Mouse (Mus musculus) G1E (cell line): ENCODE results near the gene Ifi47.

Experiments used
- CTCF ChIP-seq: IDR thresholded peaks from 2 replicates; pipeline ENCODE4 v1.5.1; 2012; ENCODE audit warnings: low read depth, low read length, inconsistent platforms, mixed read lengths
- GATA1 ChIP-seq: IDR thresholded peaks from 2 replicates; pipeline ENCODE4 v1.6.1; 2012; ENCODE audit warnings: borderline replicate concordance, low read length, inconsistent platforms, mixed read lengths
- GATA2 ChIP-seq: IDR thresholded peaks from 2 replicates; pipeline ENCODE4 v1.6.1; 2012; ENCODE audit warnings: low read depth, low read length, inconsistent platforms, borderline replicate concordance
- POLR2AphosphoS5 ChIP-seq: IDR thresholded peaks from 2 replicates; pipeline ENCODE4 v1.6.1; 2012; ENCODE audit warnings: low read depth, low read length, inconsistent platforms; ENCODE audit not compliant: insufficient replicate concordance
- TAL1 ChIP-seq: conservative IDR thresholded peaks from 2 replicates; pipeline ENCODE4 v1.6.1; 2012; ENCODE audit warnings: low read depth, low read length, inconsistent platforms, mixed read lengths

- TF ChIP-seq CTCF (no peak), GATA2 (no peak), TAL1 (peak; percentile 79), GATA1 (no peak), POLR2AphosphoS5 (0 out of 2 replicates have a peak, but pooled peaks have one; percentile 34)
These were observed 11.6 kb downstream of the Ifi47 start for GRCm38 (mm10) chr11:49087830-49088616.
